In the genomic region with DNA sequence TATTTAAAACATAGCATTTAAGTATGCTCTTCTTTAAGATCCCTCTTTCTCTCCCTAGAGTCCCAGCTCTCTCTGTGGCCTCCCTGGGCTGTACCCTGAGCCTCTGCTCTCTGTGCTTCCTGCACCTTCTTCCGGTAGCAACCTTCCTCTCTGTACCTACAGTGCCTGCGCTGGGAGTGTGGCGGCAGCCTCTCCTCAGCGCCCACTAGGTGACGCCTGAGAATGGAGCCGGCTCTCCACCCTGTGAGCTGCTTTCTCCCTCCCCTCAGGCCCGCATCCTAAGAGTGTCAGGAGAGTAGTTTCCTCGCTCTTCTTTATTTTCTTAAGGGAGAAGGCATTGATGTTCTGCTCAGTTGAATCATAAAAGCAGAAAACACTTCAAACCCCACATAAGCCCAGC, we compare ENCODE assay signal across 9 mouse cellular contexts. TPM values are rescaled to one million over a fixed set of nuclear protein-coding genes. Genes with fewer than 3 reads are reported as not detected.
DNase-seq lines count a peak whose midpoint lies in the region; ATAC-seq and TF ChIP-seq lines count a peak whose summit lies in the region.
"Had no signal": no experiment of that assay in that cellular context is flagged by ENCODE, and none has a peak within 500 bp of the region (broad histone marks: within the 10 kb centered on the region; RNA-seq: fewer than 3 reads in every experiment).

No protein-coding gene starts in this region.

- no peaks in the 10 kb centered on the region for H3K27me3 ChIP-seq in forebrain, postnatal 0 days (ENCODE audit: insufficient read depth, low read length)
- no peaks in the 10 kb centered on the region for H3K27me3 ChIP-seq in midbrain, embryonic 13.5 days

- no peak for TF ChIP-seq POLR2A in brain, embryonic 14.5 days (IDR thresholded peaks at IDR 0.05; ENCODE audit: borderline replicate concordance, extremely low read depth, insufficient read depth, insufficient read length, poor library complexity, severe bottlenecking)

- peak; percentile 20 for DNase-seq in layer of hippocampus, adult 11-12 months (ENCODE audit: low spot score)
- DNase-seq in layer of hippocampus, adult 9-10 months (ENCODE audit: low spot score) = no peak
- peak; percentile 69 for DNase-seq in brain, embryonic 14.5 days (ENCODE audit: low read depth)
- DNase-seq in forebrain, postnatal 0 days = peak; percentile 74
- peak; percentile 39 to 60 for DNase-seq in kidney, postnatal 25 days
- DNase-seq in urinary bladder, postnatal 36 days (ENCODE audit: low spot score in 2 of 2) = peak; percentile 15 to 22
- DNase-seq in Muller cell, postnatal 12 days (ENCODE audit: inconsistent ontology term) = no peak

- TF ChIP-seq CTCF in brain, embryonic 14.5 days (IDR thresholded peaks at IDR 0.05; ENCODE audit: borderline replicate concordance, extremely low read depth, insufficient read depth, insufficient read length) = peak; percentile 70
- peak; percentile 77 for TF ChIP-seq CTCF in forebrain, postnatal 0 days (IDR thresholded peaks at IDR 0.05; ENCODE audit: low read depth)

- WGBS in forebrain, postnatal 0 days = 10% methylated on average over 8 of the region's 8 CpGs
- 8% methylated on average over 8 of the region's 8 CpGs for WGBS in midbrain, embryonic 13.5 days

- H3K4me2 ChIP-seq in forebrain, postnatal 0 days (ENCODE audit: low read depth) = no peak overlapping the region
- H3K4me2 ChIP-seq in midbrain, embryonic 13.5 days (replicated peaks) = no peak overlapping the region
- H3K4me2 ChIP-seq: limb, embryonic 13.5 days had no signal

- no peaks in the 10 kb centered on the region for H3K9me3 ChIP-seq in forebrain, postnatal 0 days (ENCODE audit: low read length)
- no peaks in the 10 kb centered on the region for H3K9me3 ChIP-seq in midbrain, embryonic 13.5 days
- H3K9me3 ChIP-seq: limb, embryonic 13.5 days had no signal

- no peak overlapping the region for H3K4me3 ChIP-seq in forebrain, postnatal 0 days (ENCODE audit: low read depth, low read length)
- H3K4me3 ChIP-seq in midbrain, embryonic 13.5 days (replicated peaks) = no peak overlapping the region
- H3K4me3 ChIP-seq: limb, embryonic 13.5 days had no signal

- H3K36me3 ChIP-seq in forebrain, postnatal 0 days (ENCODE audit: insufficient read depth) = no peaks in the 10 kb centered on the region
- no peaks in the 10 kb centered on the region for H3K36me3 ChIP-seq in midbrain, embryonic 13.5 days
- H3K36me3 ChIP-seq: limb, embryonic 13.5 days had no signal

- H3K4me1 ChIP-seq in forebrain, postnatal 0 days (ENCODE audit: insufficient read depth) = no peaks in the 10 kb centered on the region
- no peaks in the 10 kb centered on the region for H3K4me1 ChIP-seq in midbrain, embryonic 13.5 days (replicated peaks)

- H3K9ac ChIP-seq in forebrain, postnatal 0 days = no peak overlapping the region
- H3K9ac ChIP-seq in midbrain, embryonic 13.5 days (replicated peaks) = no peak overlapping the region
- H3K9ac ChIP-seq: limb, embryonic 13.5 days had no signal

- ATAC-seq in forebrain, postnatal 0 days = peak; percentile 92
- ATAC-seq in midbrain, embryonic 13.5 days = peak; percentile 90

- H3K27ac ChIP-seq in forebrain, postnatal 0 days (ENCODE audit: low read depth, low read length) = no peak overlapping the region
- no peak overlapping the region for H3K27ac ChIP-seq in midbrain, embryonic 13.5 days
- H3K27ac ChIP-seq: limb, embryonic 13.5 days had no signal

RNA-seq across cellular contexts. Expression of gene Dmrt2, which starts 41.2 kb away (rescaled TPM):
- polyA plus RNA-seq in brain, embryonic 14.5 days (2012; rRNA removed) = 0.67 and 1.3 TPM in 2 replicates
- 2.6 and 3.5 TPM in 2 replicates for total RNA-seq in forebrain, postnatal 0 days (2014; rRNA removed)
- polyA plus RNA-seq in forebrain, postnatal 0 days (2015; fragmentation: Nextera tagmentation; extraction: Ambion mirVana) = 1.8 and 2.1 TPM in 2 replicates
- 0.19 TPM in 1 of 2 replicates, not detected in the other for polyA plus RNA-seq in midbrain, embryonic 13.5 days (2015; fragmentation: Nextera tagmentation; extraction: Ambion mirVana)

Comparison
In these comparisons a context has a peak if more than half of its experiments do, and no peak if none do; other contexts are left out.
1. DNase-seq: peak in layer of hippocampus, adult 11-12 months (single experiment), brain, embryonic 14.5 days (single experiment), forebrain, postnatal 0 days (single experiment), kidney, postnatal 25 days (2 of 2) and urinary bladder, postnatal 36 days (2 of 2); none in layer of hippocampus, adult 9-10 months (single experiment) and Muller cell, postnatal 12 days (single experiment).